Mouse (Mus musculus): Measurements from ENCODE around the gene Rdh11. TPM values are rescaled to one million over a fixed set of nuclear protein-coding genes. Genes with fewer than 3 reads are reported as not detected.
A peak's percentile ranks its signal among the peaks of the same experiment; 100 is the strongest.

Rdh11 gene
- 19.6 and 21.2 TPM in 2 replicates for polyA plus RNA-seq (2012; rRNA removed)

DNA sequence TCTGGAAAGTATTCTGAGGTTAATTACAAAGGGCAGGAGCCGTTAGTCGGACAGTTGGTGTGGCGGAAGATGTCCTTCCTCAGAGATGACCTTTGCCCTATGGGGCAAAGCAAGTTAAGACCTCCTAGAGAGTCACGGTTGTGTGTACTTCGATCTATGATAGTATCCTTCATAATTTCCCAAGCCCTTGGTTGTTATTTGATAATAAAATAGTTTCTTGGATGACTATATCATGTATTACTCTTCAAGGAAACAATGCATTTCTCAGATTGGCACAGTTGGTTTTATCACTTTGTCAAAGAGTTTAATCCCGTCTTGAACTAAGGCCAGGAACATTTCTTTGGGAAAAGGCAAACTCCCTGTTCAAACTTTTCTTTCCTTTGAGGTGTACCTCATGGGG lies at the start of gene Rdh11:
TSS of gene Rdh11 (minus strand) at position 101 of the 400 bp plus-strand sequence.
- no peak for TF ChIP-seq CTCF (IDR thresholded peaks at IDR 0.05; ENCODE audit: borderline replicate concordance, control insufficient read depth, extremely low read depth, insufficient read depth, low read length, poor library complexity)
- no peak for TF ChIP-seq POLR2A (IDR thresholded peaks at IDR 0.05; ENCODE audit: control insufficient read depth, extremely low read depth, insufficient read depth, low read length, poor library complexity)
- Histone ChIP-seq H3K4me1 (replicated peaks; ENCODE audit: control insufficient read depth, insufficient read depth, low read length) (peaks cover 7% of the 10 kb centered on the region), H3K27ac (ENCODE audit: control insufficient read depth, insufficient read depth, low read length) (peak within 1 kb of the TSS; percentile 12; the same call in 1 of the 2 replicates), H3K4me3 (ENCODE audit: control insufficient read depth, insufficient read depth, low read length) (peak within 1 kb of the TSS; percentile 51), H3K27me3 (ENCODE audit: control insufficient read depth, insufficient read depth, low read length) (no peaks in the 10 kb centered on the region), H3K36me3 (ENCODE audit: control insufficient read depth, insufficient read depth, low read length) (peaks cover 13% of the 10 kb centered on the region)
- WGBS, result 87% methylated on average over 6 of the region's 6 CpGs
- DNase-seq, result no peak

DNA sequence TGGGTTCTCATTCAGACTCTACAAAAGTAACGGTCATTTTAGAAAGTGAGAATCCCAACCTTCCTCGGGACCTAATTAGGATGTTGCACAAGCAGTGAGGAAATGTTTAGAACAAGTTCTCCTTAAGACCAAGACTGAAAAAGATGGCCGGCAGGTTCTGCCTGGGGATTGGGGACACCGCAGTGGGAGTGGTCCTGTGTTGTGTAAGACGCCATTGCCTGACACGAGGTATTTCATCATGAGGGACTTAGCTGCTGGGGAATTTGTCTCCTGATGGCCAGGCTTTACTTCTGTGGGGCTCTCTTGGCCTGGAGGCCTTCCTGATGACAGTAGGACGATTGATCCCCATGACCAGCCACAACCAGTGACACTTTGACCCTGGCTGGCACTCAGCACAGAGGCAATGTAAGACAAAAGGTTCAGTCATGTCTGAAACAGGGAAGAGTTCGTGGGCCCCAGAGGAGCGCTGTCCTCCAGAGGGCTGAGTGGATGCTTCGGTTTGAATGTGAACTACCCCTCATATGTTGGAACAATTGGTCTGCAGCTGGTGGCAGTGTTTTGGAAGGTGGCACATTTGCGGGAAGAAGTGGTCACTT lies 43.5 kb upstream of the Rdh11 start:
- DNase-seq, result no peak
- Histone ChIP-seq H3K4me1 (replicated peaks; ENCODE audit: control insufficient read depth, insufficient read depth, low read length) (no peaks in the 10 kb centered on the region), H3K27ac (ENCODE audit: control insufficient read depth, insufficient read depth, low read length) (no peak overlapping the region), H3K27me3 (ENCODE audit: control insufficient read depth, insufficient read depth, low read length) (no peaks in the 10 kb centered on the region), H3K4me3 (ENCODE audit: control insufficient read depth, insufficient read depth, low read length) (no peak overlapping the region), H3K36me3 (ENCODE audit: control insufficient read depth, insufficient read depth, low read length) (peaks cover 31% of the 10 kb centered on the region)
- TF ChIP-seq POLR2A (IDR thresholded peaks at IDR 0.05; ENCODE audit: control insufficient read depth, extremely low read depth, insufficient read depth, low read length, poor library complexity), result no peak
- TF ChIP-seq CTCF (IDR thresholded peaks at IDR 0.05; ENCODE audit: borderline replicate concordance, control insufficient read depth, extremely low read depth, insufficient read depth, low read length, poor library complexity), result no peak
- 96% methylated on average over 11 of the region's 11 CpGs for WGBS

DNA sequence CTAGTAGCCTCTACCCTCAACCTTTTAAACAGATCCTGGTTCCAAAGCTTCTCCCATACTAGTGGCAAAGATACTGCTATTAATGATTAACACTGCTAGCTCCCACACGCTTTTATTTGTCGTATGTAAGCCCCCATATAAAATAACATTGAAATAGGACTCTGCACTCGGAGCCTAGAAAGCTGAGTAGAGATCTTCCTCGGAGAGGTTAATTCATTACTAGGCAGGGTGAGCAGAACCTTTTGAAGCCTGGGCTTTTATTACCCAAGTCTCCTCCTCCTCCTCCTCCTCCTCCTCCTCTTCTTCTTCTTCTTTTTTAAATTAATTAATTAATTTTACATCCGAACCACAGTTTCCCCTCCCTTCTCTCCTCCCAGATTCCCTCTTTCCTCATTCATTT lies 25.4 kb upstream of the Rdh11 start:
- no peak for DNase-seq
- WGBS, result 91% methylated on average over 5 of the region's 5 CpGs
- TF ChIP-seq POLR2A (IDR thresholded peaks at IDR 0.05; ENCODE audit: control insufficient read depth, extremely low read depth, insufficient read depth, low read length, poor library complexity), result no peak

DNA sequence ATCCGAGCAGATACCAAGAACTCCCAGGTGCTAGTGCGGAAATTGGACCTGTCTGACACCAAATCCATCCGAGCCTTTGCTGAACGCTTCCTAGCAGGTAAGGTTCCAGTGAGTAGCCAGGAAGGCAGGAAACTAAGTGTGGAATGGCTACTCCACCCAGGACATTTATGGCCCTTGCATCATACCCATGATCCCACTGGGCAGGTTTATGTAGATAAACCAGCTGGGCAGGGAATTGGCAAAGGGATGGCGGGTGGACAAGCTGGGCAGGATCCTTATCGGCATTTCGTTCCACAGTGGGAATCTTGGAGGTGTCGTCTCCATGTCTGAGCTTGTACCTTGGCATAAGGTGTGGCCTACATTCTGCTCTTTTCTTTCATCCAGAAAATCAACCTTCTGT lies 19.4 kb upstream of the Rdh11 start:
- H3K27ac ChIP-seq (ENCODE audit: control insufficient read depth, insufficient read depth, low read length), result no peak overlapping the region
- H3K4me3 ChIP-seq (ENCODE audit: control insufficient read depth, insufficient read depth, low read length), result no peak overlapping the region
- no peak for TF ChIP-seq POLR2A (IDR thresholded peaks at IDR 0.05; ENCODE audit: control insufficient read depth, extremely low read depth, insufficient read depth, low read length, poor library complexity)
- no peak for TF ChIP-seq CTCF (IDR thresholded peaks at IDR 0.05; ENCODE audit: borderline replicate concordance, control insufficient read depth, extremely low read depth, insufficient read depth, low read length, poor library complexity)
- no peaks in the 10 kb centered on the region for H3K27me3 ChIP-seq (ENCODE audit: control insufficient read depth, insufficient read depth, low read length)
- 94% methylated on average over 8 of the region's 8 CpGs for WGBS
- no peaks in the 10 kb centered on the region for H3K4me1 ChIP-seq (replicated peaks; ENCODE audit: control insufficient read depth, insufficient read depth, low read length)
- no peaks in the 10 kb centered on the region for H3K36me3 ChIP-seq (ENCODE audit: control insufficient read depth, insufficient read depth, low read length)
- DNase-seq, result no peak

More for the DNA sequence above, 25.4 kb upstream of the Rdh11 start:
- Histone ChIP-seq H3K4me1 (replicated peaks; ENCODE audit: control insufficient read depth, insufficient read depth, low read length) (no peaks in the 10 kb centered on the region), H3K27me3 (ENCODE audit: control insufficient read depth, insufficient read depth, low read length) (no peaks in the 10 kb centered on the region), H3K27ac (ENCODE audit: control insufficient read depth, insufficient read depth, low read length) (no peak overlapping the region), H3K4me3 (ENCODE audit: control insufficient read depth, insufficient read depth, low read length) (no peak overlapping the region), H3K36me3 (ENCODE audit: control insufficient read depth, insufficient read depth, low read length) (no peaks in the 10 kb centered on the region)

DNA sequence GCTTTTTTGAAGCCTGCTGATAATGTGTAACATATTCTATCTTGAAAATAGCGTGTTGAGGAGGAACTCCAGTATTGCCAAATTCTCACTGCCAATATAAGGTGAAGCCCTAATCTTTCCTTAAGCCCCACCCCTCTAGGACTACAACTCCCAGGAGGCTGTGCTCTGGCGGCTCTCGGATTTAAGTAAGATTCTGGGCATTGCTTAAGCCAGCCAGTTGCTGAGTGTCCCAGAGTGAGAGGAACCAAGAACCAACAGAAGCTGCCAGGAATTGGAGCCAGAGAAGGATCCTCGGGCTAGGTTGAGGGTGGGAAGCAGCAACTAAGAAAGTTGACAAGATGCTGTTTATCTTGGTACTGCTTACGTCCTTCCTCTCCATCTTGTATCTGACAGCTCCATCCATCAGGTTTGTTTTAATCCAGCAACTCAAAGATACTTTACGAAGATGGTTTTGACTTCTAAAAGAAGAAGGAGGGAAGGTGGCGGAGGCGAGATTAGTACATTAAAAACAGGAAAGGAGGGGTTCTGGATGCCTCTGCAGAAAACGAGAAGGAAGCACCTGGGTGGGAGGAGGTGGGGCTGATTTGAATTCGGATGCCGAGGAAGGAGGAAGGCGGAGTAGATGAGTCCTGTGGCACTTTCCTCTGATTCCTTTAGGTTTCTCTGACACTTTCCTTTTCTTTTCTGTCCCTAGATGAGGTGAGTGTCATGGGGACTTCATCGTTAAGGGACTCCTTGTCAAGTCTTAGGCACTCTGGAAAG lies 16.8 kb upstream of the Rdh11 start, which contains the start of gene Rdh12:
TSS of gene Rdh12 (plus strand) at position 212 of the 762 bp plus-strand sequence.
- Histone ChIP-seq H3K36me3 (ENCODE audit: control insufficient read depth, insufficient read depth, low read length) (no peaks in the 10 kb centered on the region), H3K4me3 (ENCODE audit: control insufficient read depth, insufficient read depth, low read length) (peak within 1 kb of the TSS; percentile 59), H3K27ac (ENCODE audit: control insufficient read depth, insufficient read depth, low read length) (no peak within 1 kb of the TSS), H3K27me3 (ENCODE audit: control insufficient read depth, insufficient read depth, low read length) (no peaks in the 10 kb centered on the region), H3K4me1 (replicated peaks; ENCODE audit: control insufficient read depth, insufficient read depth, low read length) (no peaks in the 10 kb centered on the region)
- peak; percentile 45 for DNase-seq
- no peak for TF ChIP-seq CTCF (IDR thresholded peaks at IDR 0.05; ENCODE audit: borderline replicate concordance, control insufficient read depth, extremely low read depth, insufficient read depth, low read length, poor library complexity)
- no peak for TF ChIP-seq POLR2A (IDR thresholded peaks at IDR 0.05; ENCODE audit: control insufficient read depth, extremely low read depth, insufficient read depth, low read length, poor library complexity)
- under 1% methylated on average over 13 of the region's 13 CpGs for WGBS

DNA sequence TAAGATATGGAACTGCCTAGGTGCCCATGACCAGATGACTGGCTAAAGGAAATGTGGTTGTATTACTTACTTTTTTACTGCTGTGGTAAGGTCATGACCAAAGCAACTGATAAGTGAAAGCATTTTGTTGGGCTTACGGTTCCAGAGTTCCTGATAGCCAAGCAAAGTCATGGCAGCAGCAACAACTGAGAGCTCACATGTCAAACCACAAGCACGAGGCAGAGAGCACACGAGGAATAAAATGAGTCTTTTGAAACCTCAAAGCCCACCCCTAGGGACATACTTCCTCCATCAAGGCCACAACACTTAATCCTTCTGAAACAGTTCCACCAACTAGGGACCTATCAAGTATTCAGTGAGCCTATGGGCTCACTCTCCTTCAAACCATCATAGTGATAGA lies 9.8 kb upstream of the Rdh11 start:
- Histone ChIP-seq H3K4me3 (ENCODE audit: control insufficient read depth, insufficient read depth, low read length) (no peak overlapping the region), H3K27me3 (ENCODE audit: control insufficient read depth, insufficient read depth, low read length) (no peaks in the 10 kb centered on the region), H3K27ac (ENCODE audit: control insufficient read depth, insufficient read depth, low read length) (no peak overlapping the region), H3K36me3 (ENCODE audit: control insufficient read depth, insufficient read depth, low read length) (no peaks in the 10 kb centered on the region), H3K4me1 (replicated peaks; ENCODE audit: control insufficient read depth, insufficient read depth, low read length) (no peaks in the 10 kb centered on the region)
- TF ChIP-seq CTCF (IDR thresholded peaks at IDR 0.05; ENCODE audit: borderline replicate concordance, control insufficient read depth, extremely low read depth, insufficient read depth, low read length, poor library complexity) (no peak), POLR2A (IDR thresholded peaks at IDR 0.05; ENCODE audit: control insufficient read depth, extremely low read depth, insufficient read depth, low read length, poor library complexity) (no peak)
- 40% methylated on average over 3 of the region's 3 CpGs for WGBS
- no peak for DNase-seq

All from thymus, adult 2 months (tissue).